Mouse (Mus musculus): ENCODE results near the gene Gm49378. TPM values are rescaled to one million over a fixed set of nuclear protein-coding genes. Genes with fewer than 3 reads are reported as not detected.

The Gm49378 gene
- polyA plus RNA-seq, 1 experiment from 2014 or later: 2.1 TPM

DNA sequence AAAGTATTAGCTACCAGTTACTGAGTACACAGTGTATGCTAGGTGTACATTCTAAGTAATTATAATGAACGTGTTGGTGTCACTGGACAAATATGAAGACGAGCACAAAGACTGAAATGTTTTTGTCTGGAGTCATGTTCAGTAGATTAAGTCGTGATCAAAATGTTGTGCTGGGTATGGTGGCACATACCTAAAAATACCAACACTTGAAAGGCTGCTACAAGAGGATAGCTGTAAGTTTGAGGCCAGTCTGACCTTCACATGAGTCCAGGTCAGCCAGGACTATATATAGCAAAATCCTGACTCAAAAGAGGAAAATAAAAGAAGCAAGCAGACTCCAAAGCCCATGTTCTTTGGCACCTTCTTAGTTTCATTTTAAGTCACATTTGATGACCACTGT, 19.2 kb upstream of the Gm49378 start:
- 0 out of 2 replicates have a peak, but pooled peaks have one; percentile 64 for ATAC-seq (replicated peaks; ENCODE audit: insufficient number of reproducible peaks, insufficient read depth, low FRiP score, low read depth)
- Histone ChIP-seq H3K27me3 (no peaks in the 10 kb centered on the region), H3K27ac (peak overlapping the region; percentile 83), H3K4me2 (peak overlapping the region; percentile 19), H3K36me3 (peaks cover 17% of the 10 kb centered on the region), H3K4me1 (replicated peaks) (peaks cover 28% of the 10 kb centered on the region), H3K4me3 (no peak overlapping the region), H3K9me3 (replicated peaks) (no peaks in the 10 kb centered on the region), H3K9ac (no peak overlapping the region)
- WGBS: 53% methylated on average over 3 of the region's 3 CpGs

DNA sequence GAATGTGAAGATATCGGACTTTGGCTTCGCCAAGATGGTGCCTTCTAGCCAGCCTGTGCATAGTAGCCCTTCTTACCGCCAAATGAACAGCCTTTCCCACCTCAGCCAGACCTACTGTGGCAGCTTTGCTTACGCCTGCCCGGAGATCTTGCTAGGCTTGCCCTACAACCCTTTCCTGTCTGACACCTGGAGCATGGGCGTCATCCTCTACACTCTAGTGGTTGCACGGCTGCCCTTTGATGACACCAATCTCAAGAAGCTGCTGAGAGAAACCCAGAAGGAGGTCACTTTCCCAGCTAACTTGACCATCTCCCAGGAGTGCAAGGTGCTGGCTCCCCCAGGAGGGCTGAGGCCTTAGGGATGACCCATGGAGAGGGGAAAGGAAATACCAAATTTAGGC, 13.8 kb upstream of the Gm49378 start:
- H3K9me3 ChIP-seq (replicated peaks): no peaks in the 10 kb centered on the region
- no peak overlapping the region for H3K4me2 ChIP-seq
- H3K4me1 ChIP-seq (replicated peaks): no peaks in the 10 kb centered on the region
- no peak overlapping the region for H3K4me3 ChIP-seq
- no peak for ATAC-seq (replicated peaks; ENCODE audit: insufficient number of reproducible peaks, insufficient read depth, low FRiP score, low read depth)
- no peaks in the 10 kb centered on the region for H3K36me3 ChIP-seq
- WGBS: 73% methylated on average over 7 of the region's 7 CpGs
- H3K9ac ChIP-seq: no peak overlapping the region
- H3K27me3 ChIP-seq: no peaks in the 10 kb centered on the region
- no peak overlapping the region for H3K27ac ChIP-seq

DNA sequence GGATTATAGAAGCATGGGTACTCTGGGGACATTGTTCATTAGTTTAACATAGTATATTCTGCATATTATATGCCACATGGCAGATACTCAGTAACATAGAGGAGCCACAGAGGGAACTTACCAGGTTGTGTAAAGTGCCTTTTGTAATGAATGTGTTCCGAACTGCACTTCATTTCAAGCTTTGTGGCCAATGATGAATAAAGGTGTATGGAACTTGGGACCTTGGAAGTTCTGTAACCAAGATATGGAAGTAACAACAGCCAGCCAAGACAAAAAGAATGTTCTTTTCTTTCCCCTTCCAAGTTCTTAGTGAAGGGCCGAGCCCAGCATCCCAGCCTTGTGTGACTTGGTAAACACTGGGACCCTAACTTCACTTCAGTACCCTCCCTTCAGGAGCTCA, 12.2 kb upstream of the Gm49378 start, which contains the start of gene Tssk4:
TSS of gene Tssk4 (plus strand) at position 301 of the 400 bp plus-strand sequence.
- no peaks in the 10 kb centered on the region for H3K27me3 ChIP-seq
- WGBS: 91% methylated on average over 2 of the region's 2 CpGs
- no peak within 1 kb of the TSS for H3K27ac ChIP-seq
- no peak for ATAC-seq (replicated peaks; ENCODE audit: insufficient number of reproducible peaks, insufficient read depth, low FRiP score, low read depth)
- peaks cover 6% of the 10 kb centered on the region for H3K4me1 ChIP-seq (replicated peaks)
- H3K4me2 ChIP-seq: no peak within 1 kb of the TSS
- no peak within 1 kb of the TSS for H3K9ac ChIP-seq
- no peaks in the 10 kb centered on the region for H3K9me3 ChIP-seq (replicated peaks)
- H3K36me3 ChIP-seq: no peaks in the 10 kb centered on the region
- H3K4me3 ChIP-seq: no peak within 1 kb of the TSS

DNA sequence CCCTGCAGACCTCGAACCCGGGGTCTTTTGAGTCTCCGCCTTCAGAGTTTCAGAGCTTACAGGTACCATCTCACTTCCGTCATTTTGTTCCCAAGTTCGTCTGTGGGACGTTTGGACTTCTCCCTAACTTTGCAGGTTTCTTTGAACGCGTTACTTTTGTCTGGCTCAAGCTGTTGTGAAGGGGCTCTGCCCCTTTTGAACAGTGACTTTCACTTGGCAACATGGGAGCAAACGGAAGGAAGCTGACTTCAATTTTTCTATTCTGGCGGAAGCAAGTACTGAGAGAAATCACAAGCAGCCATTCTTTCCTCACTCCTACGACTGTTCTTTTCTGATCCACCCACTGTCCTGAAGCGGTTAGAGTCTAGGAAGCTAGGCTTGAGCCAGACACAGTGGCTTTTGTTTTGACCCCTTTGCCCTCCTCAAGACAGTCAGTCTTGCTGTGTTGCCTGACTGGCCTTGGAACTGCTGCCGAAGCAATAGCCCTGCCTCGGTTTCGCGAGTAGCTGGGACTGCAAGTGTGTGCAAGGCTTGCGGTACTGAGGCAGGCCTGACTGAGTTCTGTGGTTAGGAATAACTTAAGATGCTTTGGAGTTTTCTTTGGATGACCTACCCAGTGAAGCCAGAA, 6.7 kb upstream of the Gm49378 start:
- ATAC-seq (replicated peaks; ENCODE audit: insufficient number of reproducible peaks, insufficient read depth, low FRiP score, low read depth): no peak
- WGBS: 22% methylated on average over 17 of the region's 17 CpGs
- Histone ChIP-seq H3K9ac (peak overlapping the region; percentile 86), H3K4me3 (peak overlapping the region; percentile 93), H3K4me1 (replicated peaks) (peaks cover 21% of the 10 kb centered on the region), H3K36me3 (peaks cover 20% of the 10 kb centered on the region), H3K27me3 (no peaks in the 10 kb centered on the region), H3K4me2 (peak overlapping the region; percentile 78), H3K27ac (peak overlapping the region; percentile 93), H3K9me3 (replicated peaks) (no peaks in the 10 kb centered on the region)

DNA sequence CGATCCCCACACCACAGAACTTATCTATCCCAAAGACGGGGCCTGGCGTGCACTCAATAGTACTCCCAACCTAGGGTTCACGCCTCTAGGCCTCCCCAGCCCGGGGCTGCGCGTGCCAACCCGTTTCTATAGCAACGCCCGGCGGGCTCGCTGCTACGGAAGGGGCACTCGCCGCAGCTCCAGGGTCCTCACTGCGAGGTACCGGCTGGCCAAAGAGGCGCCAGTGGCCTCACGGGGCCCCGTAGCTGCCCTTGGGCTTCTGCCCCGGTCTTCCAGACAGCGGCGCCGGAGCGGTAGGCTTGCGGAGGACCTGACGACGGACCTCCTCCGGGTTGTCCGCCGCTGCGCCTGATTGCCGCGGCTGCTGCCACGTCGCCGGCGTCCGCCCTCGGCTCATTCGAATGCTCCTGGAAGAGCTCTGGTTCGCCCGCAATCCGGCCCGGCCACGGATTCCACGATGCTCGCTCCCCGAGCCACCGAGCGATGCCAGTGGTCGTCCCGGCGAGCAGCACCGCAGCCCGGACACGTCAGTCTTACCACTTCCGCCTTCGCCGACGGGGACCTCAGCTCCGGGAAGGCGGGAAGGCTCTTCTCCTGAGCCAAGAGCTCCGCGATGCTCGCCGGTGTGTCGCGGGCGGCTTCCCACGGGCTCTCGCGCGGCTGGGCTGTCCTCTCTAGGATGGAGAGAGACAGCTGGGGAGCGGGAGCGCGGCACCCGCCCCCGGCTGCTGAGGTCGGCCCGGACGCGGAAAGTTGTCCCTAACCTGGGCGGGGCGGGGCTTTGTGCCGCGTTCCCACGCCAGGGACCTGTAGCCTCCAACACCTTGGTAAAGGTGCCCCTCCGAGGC, 5.6 kb upstream of the Gm49378 start, which contains the start of gene Tm9sf1:
TSS of gene Tm9sf1 (minus strand) at position 747 of the 848 bp plus-strand sequence.
- H3K27ac ChIP-seq: peak within 1 kb of the TSS; percentile 93
- peaks cover 31% of the 10 kb centered on the region for H3K36me3 ChIP-seq
- no peaks in the 10 kb centered on the region for H3K27me3 ChIP-seq
- no peaks in the 10 kb centered on the region for H3K9me3 ChIP-seq (replicated peaks)
- H3K4me2 ChIP-seq: peak within 1 kb of the TSS; percentile 78
- peak; percentile 89 for ATAC-seq (replicated peaks; ENCODE audit: insufficient number of reproducible peaks, insufficient read depth, low FRiP score, low read depth)
- under 1% methylated on average over 89 of the region's 89 CpGs for WGBS
- peaks cover 21% of the 10 kb centered on the region for H3K4me1 ChIP-seq (replicated peaks)
- H3K9ac ChIP-seq: peak within 1 kb of the TSS; percentile 86
- peak within 1 kb of the TSS; percentile 93 for H3K4me3 ChIP-seq

DNA sequence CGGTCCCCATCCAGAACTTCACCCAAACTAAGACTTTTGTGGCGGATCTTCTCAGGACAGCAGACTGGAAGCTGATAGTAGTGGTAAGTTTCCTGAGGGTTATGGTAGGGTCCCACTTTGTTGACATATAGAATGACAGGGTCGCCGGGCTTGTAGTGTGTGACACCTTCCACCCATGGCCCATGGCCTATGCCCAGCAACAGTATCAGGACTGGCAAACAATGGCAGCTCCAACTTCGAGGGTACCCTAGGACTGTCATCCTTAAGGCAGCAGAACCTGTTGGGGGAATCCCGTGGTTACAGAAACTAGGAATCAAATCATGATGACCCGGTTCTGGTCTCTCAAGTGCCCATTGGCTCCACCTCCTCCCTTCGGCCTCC, 5.0 kb upstream of the Gm49378 start:
- peak; percentile 27; the same call in 1 of the 2 replicates for ATAC-seq (replicated peaks; ENCODE audit: insufficient number of reproducible peaks, insufficient read depth, low FRiP score, low read depth)
- H3K9me3 ChIP-seq (replicated peaks): no peaks in the 10 kb centered on the region
- 19% methylated on average over 8 of the region's 8 CpGs for WGBS
- peaks cover 37% of the 10 kb centered on the region for H3K36me3 ChIP-seq
- H3K27ac ChIP-seq: peak overlapping the region; percentile 93
- peak overlapping the region; percentile 78 for H3K4me2 ChIP-seq
- peaks cover 21% of the 10 kb centered on the region for H3K4me1 ChIP-seq (replicated peaks)
- H3K27me3 ChIP-seq: no peaks in the 10 kb centered on the region
- H3K4me3 ChIP-seq: peak overlapping the region; percentile 93
- peak overlapping the region; percentile 86 for H3K9ac ChIP-seq

DNA sequence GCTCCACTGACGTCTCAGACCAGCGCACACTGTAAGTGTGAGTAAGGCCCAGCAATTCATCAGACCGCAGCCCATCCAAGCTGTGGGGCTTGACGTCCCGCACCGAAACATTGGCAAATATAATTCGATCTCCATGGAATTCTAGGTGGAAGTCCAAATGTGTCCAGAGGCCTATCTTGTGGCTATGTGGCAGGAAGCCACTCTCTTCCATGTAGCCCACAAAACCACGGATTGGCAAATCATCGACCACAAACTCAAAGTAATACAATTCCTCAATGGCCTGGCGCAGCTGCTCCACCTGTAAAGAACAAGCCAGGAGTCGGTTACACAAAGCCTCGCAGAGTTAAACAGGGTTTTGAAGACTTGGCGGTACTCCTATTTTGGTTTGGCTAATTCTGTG, 3.6 kb upstream of the Gm49378 start:
- H3K4me2 ChIP-seq: no peak overlapping the region
- WGBS: 93% methylated on average over 13 of the region's 13 CpGs
- H3K4me3 ChIP-seq: no peak overlapping the region
- no peak overlapping the region for H3K27ac ChIP-seq
- no peaks in the 10 kb centered on the region for H3K9me3 ChIP-seq (replicated peaks)
- peaks cover 51% of the 10 kb centered on the region for H3K36me3 ChIP-seq
- no peaks in the 10 kb centered on the region for H3K27me3 ChIP-seq
- H3K9ac ChIP-seq: no peak overlapping the region
- ATAC-seq (replicated peaks; ENCODE audit: insufficient number of reproducible peaks, insufficient read depth, low FRiP score, low read depth): no peak
- peaks cover 22% of the 10 kb centered on the region for H3K4me1 ChIP-seq (replicated peaks)

DNA sequence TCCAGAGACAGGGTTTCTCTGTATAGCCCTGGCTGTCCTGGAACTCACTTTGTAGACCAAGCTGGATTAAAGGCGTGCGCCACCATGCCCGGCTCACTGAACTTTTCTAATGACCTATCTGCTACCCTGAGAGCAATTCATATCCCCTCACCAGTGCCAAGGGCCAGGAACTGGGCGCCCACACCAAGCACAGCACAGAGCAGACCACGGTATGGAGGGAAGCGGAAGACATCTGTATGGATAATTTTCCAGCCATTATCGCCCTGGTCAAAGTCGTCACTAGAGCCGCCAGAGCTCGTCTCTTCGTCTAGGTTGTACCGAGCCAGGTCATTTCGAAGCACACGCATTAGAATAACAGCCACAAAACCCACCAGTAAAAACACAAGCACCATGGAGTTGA, 3.1 kb upstream of the Gm49378 start:
- WGBS: 96% methylated on average over 14 of the region's 14 CpGs
- H3K4me2 ChIP-seq: no peak overlapping the region
- no peak for ATAC-seq (replicated peaks; ENCODE audit: insufficient number of reproducible peaks, insufficient read depth, low FRiP score, low read depth)
- peaks cover 54% of the 10 kb centered on the region for H3K36me3 ChIP-seq
- H3K27me3 ChIP-seq: no peaks in the 10 kb centered on the region
- H3K9ac ChIP-seq: no peak overlapping the region
- H3K9me3 ChIP-seq (replicated peaks): no peaks in the 10 kb centered on the region
- no peak overlapping the region for H3K27ac ChIP-seq
- H3K4me3 ChIP-seq: no peak overlapping the region
- peaks cover 26% of the 10 kb centered on the region for H3K4me1 ChIP-seq (replicated peaks)

DNA sequence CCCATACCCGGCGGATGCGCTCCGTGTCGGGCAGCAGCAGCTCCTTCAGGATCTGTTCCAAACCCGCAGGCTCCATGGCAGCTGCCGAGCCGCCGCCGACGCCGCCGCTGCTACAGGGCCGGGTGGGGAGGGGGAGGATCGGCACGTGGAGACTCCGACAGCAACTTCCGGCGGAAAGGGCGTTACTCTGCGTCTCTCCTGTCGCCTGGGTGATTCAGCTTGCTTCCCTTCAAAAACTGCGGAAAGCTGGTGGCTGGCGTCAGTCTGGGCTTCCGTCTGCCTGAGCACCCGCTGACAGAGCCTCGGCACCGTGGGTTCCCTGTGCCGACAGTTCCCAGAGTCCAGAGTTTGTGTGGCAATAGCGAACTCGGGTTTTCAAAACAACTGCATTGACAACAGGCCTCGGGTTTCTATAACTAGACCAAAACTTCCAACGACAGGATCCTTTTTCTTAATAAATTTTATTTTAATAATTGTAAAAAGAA, 2.1 kb downstream of the Gm49378 start, which contains the start of gene Ipo4:
TSS of gene Ipo4 (minus strand) at position 435 of the 485 bp plus-strand sequence.
- peaks cover 81% of the 10 kb centered on the region for H3K36me3 ChIP-seq
- peak within 1 kb of the TSS; percentile 71 for H3K4me3 ChIP-seq
- peak; percentile 87 for ATAC-seq (replicated peaks; ENCODE audit: insufficient number of reproducible peaks, insufficient read depth, low FRiP score, low read depth)
- no peaks in the 10 kb centered on the region for H3K27me3 ChIP-seq
- peak within 1 kb of the TSS; percentile 73 for H3K9ac ChIP-seq
- H3K27ac ChIP-seq: peak within 1 kb of the TSS; percentile 76
- H3K4me1 ChIP-seq (replicated peaks): peaks cover 20% of the 10 kb centered on the region
- no peaks in the 10 kb centered on the region for H3K9me3 ChIP-seq (replicated peaks)
- H3K4me2 ChIP-seq: peak within 1 kb of the TSS; percentile 97
- WGBS: 1% methylated on average over 33 of the region's 33 CpGs

DNA sequence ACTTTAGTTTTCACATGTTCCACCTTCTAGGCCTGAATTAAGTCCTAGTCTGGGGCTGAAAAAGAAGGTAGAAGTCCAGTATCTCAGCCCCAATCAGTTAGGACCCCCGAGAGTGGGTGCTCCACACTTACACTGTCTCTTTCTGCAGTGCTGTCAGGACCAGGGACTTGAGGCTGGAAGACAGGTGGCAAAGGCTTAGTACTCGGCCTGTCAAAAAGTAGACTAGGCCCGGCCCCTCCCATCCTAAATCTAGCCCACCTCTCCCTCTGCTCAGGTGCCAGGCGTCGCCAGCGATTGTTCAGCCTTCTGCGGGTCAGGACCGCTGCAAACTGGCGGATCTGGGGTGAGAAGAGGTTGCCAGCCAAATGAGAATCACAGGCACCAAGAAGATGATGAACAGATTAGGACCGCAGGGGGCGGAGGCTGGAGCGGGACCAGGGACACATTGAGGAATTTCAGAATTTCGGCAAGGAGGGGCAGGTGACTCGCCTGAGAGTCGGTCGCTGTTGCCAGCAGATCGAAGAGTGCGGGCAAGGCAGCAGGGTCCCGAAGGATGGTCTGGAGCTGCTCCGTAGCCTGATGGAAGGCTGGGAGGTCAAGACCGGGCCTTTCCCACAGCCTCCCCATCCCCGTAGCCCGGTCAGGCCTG, 2.7 kb downstream of the Gm49378 start:
- 3% methylated on average over 23 of the region's 23 CpGs for WGBS
- no peaks in the 10 kb centered on the region for H3K9me3 ChIP-seq (replicated peaks)
- peak; percentile 36 for ATAC-seq (replicated peaks; ENCODE audit: insufficient number of reproducible peaks, insufficient read depth, low FRiP score, low read depth)
- H3K4me3 ChIP-seq: peak overlapping the region; percentile 71
- H3K36me3 ChIP-seq: peaks cover 82% of the 10 kb centered on the region
- peak overlapping the region; percentile 76 for H3K27ac ChIP-seq
- H3K9ac ChIP-seq: peak overlapping the region; percentile 73
- H3K4me1 ChIP-seq (replicated peaks): peaks cover 20% of the 10 kb centered on the region
- H3K27me3 ChIP-seq: no peaks in the 10 kb centered on the region
- peak overlapping the region; percentile 97 for H3K4me2 ChIP-seq

DNA sequence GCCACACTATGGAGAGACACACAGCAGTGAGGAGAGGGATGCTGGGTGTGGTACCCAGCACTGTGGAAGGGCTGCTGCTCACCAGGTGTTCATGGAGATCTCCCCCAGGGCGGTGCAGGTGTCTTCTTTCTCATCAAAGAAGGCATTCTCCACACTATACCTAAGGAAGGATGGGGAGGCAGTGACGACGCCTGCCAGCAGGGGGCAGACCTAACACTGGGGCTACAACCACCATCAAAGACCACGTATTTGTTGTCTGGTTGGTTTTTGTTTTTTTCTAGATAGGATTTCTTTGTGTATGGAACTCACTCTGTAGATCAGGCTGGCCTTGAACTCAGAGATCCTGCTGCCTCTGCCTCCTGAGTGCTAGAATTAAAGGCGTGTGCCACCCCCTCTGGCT, 8.4 kb downstream of the Gm49378 start:
- WGBS: 57% methylated on average over 5 of the region's 5 CpGs
- H3K27me3 ChIP-seq: no peaks in the 10 kb centered on the region
- ATAC-seq (replicated peaks; ENCODE audit: insufficient number of reproducible peaks, insufficient read depth, low FRiP score, low read depth): no peak
- H3K9ac ChIP-seq: no peak overlapping the region
- H3K9me3 ChIP-seq (replicated peaks): no peaks in the 10 kb centered on the region
- H3K27ac ChIP-seq: no peak overlapping the region
- peaks cover 9% of the 10 kb centered on the region; the same call in 1 of the 2 replicates for H3K4me1 ChIP-seq (replicated peaks)
- H3K4me2 ChIP-seq: no peak overlapping the region
- no peak overlapping the region for H3K4me3 ChIP-seq
- H3K36me3 ChIP-seq: peaks cover 95% of the 10 kb centered on the region

All from heart, embryonic 15.5 days (tissue).